Mouse (Mus musculus) left cerebral cortex, postnatal 36 days (tissue): Measurements from ENCODE around the gene Gm17693. TPM values are rescaled to one million over a fixed set of nuclear protein-coding genes. Genes with fewer than 3 reads are reported as not detected.
"Not testable (repeated sequence)": the region's sequence is repeated elsewhere in the genome, so short reads cannot be mapped to it uniquely, and the experiment has no call there.

Experiments
- DNase-seq, 2 experiments: peaks; one replicate each; pipeline ENCODE4 v3.0.0; 2021 to 2022; ENCODE audit warnings: low spot score in 2 of 2, mixed read lengths in 1 of 2
- intact Hi-C: fragments of 180-260 bp; cut with DNase I; formaldehyde crosslinking; loops from one replicate; pipeline ENCODE4 v1.15.1; 2025
- total RNA-seq, 2 experiments: library from RNA; stranded (reverse); gene quantifications; 2 replicates each; pipeline ENCODE4 v1.2.3; 2021

The Gm17693 gene
- total RNA-seq: not detected

GRCm38 (mm10) chrX:125705144-125705543 lies at the start of gene Gm17693:
Gm17693 (plus strand) TSS chrX:125705444.
- intact Hi-C loops, DNase-seq: not testable (repeated sequence)
